Mouse (Mus musculus) forebrain, postnatal 0 days (tissue): ENCODE results near the gene Cdkal1. TPM values are rescaled to one million over a fixed set of nuclear protein-coding genes. Genes with fewer than 3 reads are reported as not detected.

Experiments
- ATAC-seq: fragments of 200-750 bp; cut with Nextera tagmentation; 2 replicates; pipeline ENCODE4 v1.8.0; 2017; ENCODE audit warnings: mild to moderate bottlenecking, moderate library complexity
- DNase-seq: peaks from one replicate; pipeline ENCODE4 v3.0.0-alpha.2; 2015
- H3K27ac ChIP-seq: fragments of 300-500 bp; sonication (generic); 2 replicates; pipeline ENCODE4 v1.5.1; 2014; ENCODE audit warnings: low read depth, mild to moderate bottlenecking, antibody characterized with exemption, low read length, moderate library complexity, mixed read lengths
- H3K27me3 ChIP-seq: fragments of 300-500 bp; sonication (generic); 2 replicates; pipeline ENCODE4 v1.6.1; 2014; ENCODE audit warnings: mild to moderate bottlenecking, low read length, mixed read lengths; ENCODE audit not compliant: insufficient read depth
- H3K36me3 ChIP-seq: fragments of 300-500 bp; sonication (generic); 2 replicates; pipeline ENCODE4 v1.6.1; 2014; ENCODE audit warnings: mild to moderate bottlenecking, moderate library complexity; ENCODE audit not compliant: insufficient read depth
- H3K4me1 ChIP-seq: fragments of 300-500 bp; sonication (generic); 2 replicates; pipeline ENCODE4 v1.6.1; 2014; ENCODE audit warnings: antibody characterized with exemption; ENCODE audit not compliant: insufficient read depth
- H3K4me2 ChIP-seq: fragments of 300-500 bp; sonication (generic); 2 replicates; pipeline ENCODE4 v1.6.1; 2014; ENCODE audit warnings: low read depth, mild to moderate bottlenecking, moderate library complexity
- H3K4me3 ChIP-seq: fragments of 300-500 bp; sonication (generic); 2 replicates; pipeline ENCODE4 v1.5.1; 2014; ENCODE audit warnings: low read depth, low read length, mixed read lengths
- H3K9ac ChIP-seq: fragments of 300-500 bp; sonication (generic); 2 replicates; pipeline ENCODE4 v1.6.1; 2014; ENCODE audit warnings: mild to moderate bottlenecking
- H3K9me3 ChIP-seq: fragments of 300-500 bp; sonication (generic); 2 replicates; pipeline ENCODE4 v1.6.1; 2016; ENCODE audit warnings: low read length
- CTCF ChIP-seq: sonication (generic); IDR thresholded peaks from 2 replicates; pipeline ENCODE4 v1.5.1; 2016; ENCODE audit warnings: antibody characterized with exemption, control low read depth, low read depth
- WGBS: fragments of 180-500 bp; shearing (Covaris S2); extraction: QIAGEN DNeasy Blood & Tissue Kit; methylation state at CpG from one replicate; pipeline ENCODE4 v1.1.7; 2014; 5-methylcytosine and 5-hydroxymethylcytosine counted together
- polyA plus RNA-seq: library from polyadenylated mRNA; unstranded; fragments of >200 nt; fragmentation: Nextera tagmentation; extraction: Ambion mirVana; gene quantifications from 2 replicates; pipeline ENCODE4 v1.2.1, GENCODE M21; 2015
- total RNA-seq: library from RNA; depleted of rRNA; stranded (reverse); fragments of >200 nt; gene quantifications from 2 replicates; pipeline ENCODE4 v1.2.3, GENCODE M21; 2014

The Cdkal1 gene
- total and polyA plus RNA-seq, 2 experiments from 2014 or later: 16.7 to 18.3 TPM

DNA sequence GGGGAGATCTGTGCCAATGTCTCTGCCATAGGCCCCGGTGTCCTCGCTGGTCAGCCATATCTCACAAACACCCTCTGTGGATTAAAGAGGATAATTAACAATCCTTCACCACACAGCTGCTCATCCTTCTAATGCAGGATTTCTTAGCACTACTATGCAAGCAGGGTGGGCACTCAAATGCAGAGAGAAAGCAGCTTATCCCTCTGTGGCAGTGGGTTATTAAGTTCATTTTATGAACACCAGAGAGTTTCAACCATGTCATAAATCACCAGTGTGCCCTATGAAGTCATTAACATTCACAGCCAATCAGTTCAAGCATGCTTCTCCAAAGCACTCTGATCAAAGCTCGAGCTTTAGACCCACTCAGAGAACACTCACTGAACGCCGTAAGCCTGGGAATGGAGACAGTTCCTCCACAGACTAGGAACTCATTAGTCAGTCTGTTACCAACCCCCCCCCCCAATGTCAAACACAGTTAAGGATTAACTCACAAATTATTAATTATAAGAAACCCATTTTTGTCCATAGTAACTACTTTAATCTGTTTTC lies 303.1 kb downstream of the Cdkal1 start:
- Histone ChIP-seq H3K27ac (no peak overlapping the region), H3K4me3 (no peak overlapping the region), H3K27me3 (no peaks in the 10 kb centered on the region), H3K4me1 (no peaks in the 10 kb centered on the region), H3K9ac (no peak overlapping the region), H3K9me3 (no peaks in the 10 kb centered on the region), H3K36me3 (no peaks in the 10 kb centered on the region), H3K4me2 (no peak overlapping the region)
- 68% methylated on average over 5 of the region's 5 CpGs for WGBS
- no peak for DNase-seq
- no peak for TF ChIP-seq CTCF
- no peak for ATAC-seq

DNA sequence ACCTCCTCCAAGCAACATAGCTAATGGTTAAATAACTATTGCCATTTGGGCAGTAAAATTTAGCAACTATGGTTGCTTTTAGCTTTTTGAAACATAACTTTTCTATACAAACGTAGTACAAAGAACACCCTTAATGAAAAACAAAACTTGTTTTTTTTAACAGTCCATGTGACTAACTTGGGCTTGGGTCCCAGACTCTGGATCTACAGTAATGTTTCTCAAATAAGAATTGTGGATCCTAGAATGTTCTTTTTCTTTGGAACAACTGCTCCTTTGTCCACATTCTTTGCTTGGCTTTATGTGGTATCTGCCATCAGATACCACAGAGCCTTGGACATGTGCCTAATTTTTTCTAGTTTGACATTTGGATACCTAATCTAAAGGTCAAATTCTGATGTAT lies 304.6 kb downstream of the Cdkal1 start:
- H3K4me1 ChIP-seq: no peaks in the 10 kb centered on the region
- ATAC-seq (no peak), DNase-seq (peak; percentile 27)
- no peak overlapping the region for H3K9ac ChIP-seq
- H3K4me2 ChIP-seq: no peak overlapping the region
- no peaks in the 10 kb centered on the region for H3K27me3 ChIP-seq
- no peak overlapping the region for H3K4me3 ChIP-seq
- H3K27ac ChIP-seq: peak overlapping the region; percentile 41; the same call in 1 of the 2 replicates
- TF ChIP-seq CTCF: no peak
- H3K36me3 ChIP-seq: no peaks in the 10 kb centered on the region
- 33% methylated on average over 1 of the region's 1 CpGs for WGBS
- no peaks in the 10 kb centered on the region for H3K9me3 ChIP-seq

DNA sequence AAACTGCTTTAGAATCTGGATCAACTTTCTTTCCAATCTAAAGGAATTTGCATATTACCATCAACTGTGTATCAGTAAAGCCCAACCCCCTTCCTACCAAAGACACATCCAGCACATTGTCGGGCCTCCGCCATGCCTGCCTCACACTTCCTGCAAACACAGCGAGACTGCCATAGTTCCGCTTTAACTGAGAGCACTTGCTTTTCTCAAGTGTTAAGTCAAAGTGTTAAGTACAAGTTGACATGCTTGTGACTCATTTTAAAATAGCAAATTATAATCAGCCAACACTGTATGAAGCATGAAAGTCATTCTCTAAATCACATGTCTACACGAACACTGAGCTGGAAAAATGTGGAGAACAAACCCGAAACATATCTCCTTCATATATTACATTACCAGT lies 305.3 kb downstream of the Cdkal1 start:
- WGBS: 69% methylated on average over 6 of the region's 6 CpGs
- no peak overlapping the region for H3K4me3 ChIP-seq
- DNase-seq (peak; percentile 71), ATAC-seq (peak; percentile 90)
- no peaks in the 10 kb centered on the region for H3K36me3 ChIP-seq
- H3K9ac ChIP-seq: no peak overlapping the region
- H3K4me1 ChIP-seq: no peaks in the 10 kb centered on the region
- H3K27ac ChIP-seq: no peak overlapping the region
- no peak overlapping the region for H3K4me2 ChIP-seq
- no peaks in the 10 kb centered on the region for H3K9me3 ChIP-seq
- H3K27me3 ChIP-seq: no peaks in the 10 kb centered on the region
- no peak for TF ChIP-seq CTCF

GRCm38 (mm10) chr13:29549761-29550160 lies 305.7 kb downstream of the Cdkal1 start:
- Histone ChIP-seq H3K27me3 (no peaks in the 10 kb centered on the region), H3K4me1 (no peaks in the 10 kb centered on the region), H3K27ac (no peak overlapping the region), H3K4me2 (no peak overlapping the region), H3K4me3 (no peak overlapping the region), H3K9ac (no peak overlapping the region), H3K9me3 (no peaks in the 10 kb centered on the region), H3K36me3 (no peaks in the 10 kb centered on the region)
- ATAC-seq (peak; percentile 63), DNase-seq (no peak)
- 35% methylated on average over 2 of the region's 2 CpGs for WGBS
- no peak for TF ChIP-seq CTCF

- no peak for TF ChIP-seq CTCF
- Histone ChIP-seq H3K36me3 (no peaks in the 10 kb centered on the region), H3K9me3 (no peaks in the 10 kb centered on the region), H3K9ac (no peak overlapping the region), H3K27me3 (no peaks in the 10 kb centered on the region), H3K4me2 (no peak overlapping the region), H3K27ac (no peak overlapping the region), H3K4me3 (no peak overlapping the region), H3K4me1 (no peaks in the 10 kb centered on the region)
- WGBS: 33% methylated on average over 1 of the region's 1 CpGs
- DNase-seq (peak; percentile 35), ATAC-seq (0 out of 2 replicates have a peak, but pooled peaks have one; percentile 25)
Observed at GRCm38 (mm10) chr13:29537906-29538305, 317.6 kb downstream of the Cdkal1 start.

DNA sequence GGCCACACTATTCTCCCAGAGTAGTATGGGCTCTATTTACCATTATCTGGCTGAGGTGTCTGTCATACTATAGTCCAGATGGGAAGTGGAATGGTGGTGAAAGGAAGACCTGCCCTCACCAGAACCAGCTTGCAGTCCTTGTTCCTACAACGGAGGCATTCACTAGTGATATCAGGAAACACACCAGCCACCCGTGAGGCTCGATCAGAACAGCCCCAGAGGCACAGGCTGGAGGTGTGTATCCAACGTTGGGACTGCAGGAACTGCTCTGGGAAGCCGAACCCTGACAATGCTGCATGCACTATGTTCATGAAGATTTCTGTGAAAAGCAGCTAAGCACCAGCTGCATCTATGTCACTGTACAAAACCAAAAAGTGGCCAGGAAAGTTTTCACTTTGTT lies 321.9 kb downstream of the Cdkal1 start:
- ATAC-seq (no peak), DNase-seq (no peak)
- Histone ChIP-seq H3K27me3 (no peaks in the 10 kb centered on the region), H3K27ac (no peak overlapping the region), H3K4me1 (no peaks in the 10 kb centered on the region), H3K9me3 (no peaks in the 10 kb centered on the region), H3K4me2 (no peak overlapping the region), H3K4me3 (no peak overlapping the region), H3K36me3 (no peaks in the 10 kb centered on the region), H3K9ac (no peak overlapping the region)
- 81% methylated on average over 5 of the region's 5 CpGs for WGBS
- no peak for TF ChIP-seq CTCF

GRCm38 (mm10) chr13:29528344-29528743 lies 327.1 kb downstream of the Cdkal1 start:
- Histone ChIP-seq H3K9ac (no peak overlapping the region), H3K36me3 (no peaks in the 10 kb centered on the region), H3K27ac (no peak overlapping the region), H3K27me3 (no peaks in the 10 kb centered on the region), H3K4me3 (no peak overlapping the region), H3K9me3 (no peaks in the 10 kb centered on the region), H3K4me2 (no peak overlapping the region), H3K4me1 (no peaks in the 10 kb centered on the region)
- WGBS: 93% methylated on average over 5 of the region's 5 CpGs
- TF ChIP-seq CTCF: no peak
- ATAC-seq (no peak), DNase-seq (no peak)
